In genomic region chr8:107172969-107173645, GRCm38 (mm10) we compare ENCODE assay signal across 19 mouse cellular contexts. TPM values are rescaled to one million over a fixed set of nuclear protein-coding genes. Genes with fewer than 3 reads are reported as not detected.
A peak's percentile ranks its signal among the peaks of the same experiment; 100 is the strongest.
DNase-seq lines count a peak whose midpoint lies in the region; ATAC-seq and TF ChIP-seq lines count a peak whose summit lies in the region.
"Had no signal": no experiment of that assay in that cellular context is flagged by ENCODE, and none has a peak within 500 bp of the region (broad histone marks: within the 10 kb centered on the region; RNA-seq: fewer than 3 reads in every experiment).

No protein-coding gene starts in this region.

- no peak overlapping the region for H3K4me3 ChIP-seq in gastrocnemius, adult 2 months
- no peak overlapping the region for H3K4me3 ChIP-seq in heart, embryonic 16.5 days (ENCODE audit: low read length)
- no peak overlapping the region for H3K4me3 ChIP-seq in hindbrain, embryonic 12.5 days
- H3K4me3 ChIP-seq in neural tube, embryonic 15.5 days (replicated peaks) = no peak overlapping the region
- H3K4me3 ChIP-seq: embryonic facial prominence, embryonic 13.5 days; layer of hippocampus, adult 2 months; limb, embryonic 15.5 days; midbrain, embryonic 12.5 days had no signal

- no peaks in the 10 kb centered on the region for H3K27me3 ChIP-seq in heart, embryonic 16.5 days (ENCODE audit: control insufficient read depth, insufficient read depth, low read length)
- H3K27me3 ChIP-seq in hindbrain, embryonic 12.5 days = no peaks in the 10 kb centered on the region
- no peaks in the 10 kb centered on the region for H3K27me3 ChIP-seq in neural tube, embryonic 15.5 days (replicated peaks)
- H3K27me3 ChIP-seq: embryonic facial prominence, embryonic 13.5 days; limb, embryonic 15.5 days; midbrain, embryonic 12.5 days had no signal

- no peak for TF ChIP-seq CTCF in gastrocnemius, adult 2 months (IDR thresholded peaks at IDR 0.05)

- DNase-seq in gastrocnemius, adult 2 months = no peak
- no peak for DNase-seq in gastrocnemius, postnatal 36 days
- DNase-seq in heart, postnatal 14 days = no peak
- no peak for DNase-seq in layer of hippocampus, adult 9-11 months
- DNase-seq: adrenal gland, postnatal 14 days; cerebellum, adult 11 months; kidney, adult 8-10 months; kidney, postnatal 14 days; right cerebral cortex, postnatal 4 days had no signal

- 69% methylated on average over 9 of the region's 9 CpGs for WGBS in heart, embryonic 16.5 days
- 75% methylated on average over 9 of the region's 9 CpGs for WGBS in hindbrain, embryonic 12.5 days
- 61% methylated on average over 9 of the region's 9 CpGs for WGBS in neural tube, embryonic 15.5 days

- H3K27ac ChIP-seq in gastrocnemius, adult 2 months = peak overlapping the region; percentile 35; the same call in 1 of the 2 replicates
- H3K27ac ChIP-seq in heart, embryonic 16.5 days (ENCODE audit: low read length) = peak overlapping the region; percentile 90
- peak overlapping the region; percentile 46; the same call in 1 of the 2 replicates for H3K27ac ChIP-seq in hindbrain, embryonic 12.5 days
- peak overlapping the region; percentile 41 for H3K27ac ChIP-seq in neural tube, embryonic 15.5 days (replicated peaks)
- H3K27ac ChIP-seq: embryonic facial prominence, embryonic 13.5 days; layer of hippocampus, adult 2 months; limb, embryonic 15.5 days; midbrain, embryonic 12.5 days had no signal

- intact Hi-C loops in gastrocnemius, adult 2 months (cut with DNase I) = no loop called here
- intact Hi-C loops in gastrocnemius, postnatal 36 days (cut with DNase I) = no loop called here
- intact Hi-C loops in heart, postnatal 14 days (cut with DNase I) = loop anchor here (5.0 kb wide), 1 partner anchor 56 kb away; no protein-coding TSS in a partner anchor

- peaks cover 22% of the 10 kb centered on the region for H3K4me1 ChIP-seq in heart, embryonic 16.5 days (ENCODE audit: control insufficient read depth, insufficient read depth, low read length)
- H3K4me1 ChIP-seq in hindbrain, embryonic 12.5 days = peaks cover 10% of the 10 kb centered on the region
- H3K4me1 ChIP-seq in neural tube, embryonic 15.5 days = peaks cover 5% of the 10 kb centered on the region; the same call in 1 of the 2 replicates
- H3K4me1 ChIP-seq: embryonic facial prominence, embryonic 13.5 days; limb, embryonic 15.5 days; midbrain, embryonic 12.5 days had no signal

- no peak overlapping the region; the same call in 1 of the 2 replicates for H3K9ac ChIP-seq in heart, embryonic 16.5 days (ENCODE audit: low read length)
- H3K9ac ChIP-seq in hindbrain, embryonic 12.5 days = no peak overlapping the region
- H3K9ac ChIP-seq in neural tube, embryonic 15.5 days (replicated peaks) = no peak overlapping the region
- H3K9ac ChIP-seq: embryonic facial prominence, embryonic 13.5 days; limb, embryonic 15.5 days; midbrain, embryonic 12.5 days had no signal

- 0 out of 2 replicates have a peak, but pooled peaks have one; percentile 43 for ATAC-seq in heart, embryonic 16.5 days (replicated peaks; ENCODE audit: extremely low read depth, insufficient read depth, low FRiP score)
- no peak for ATAC-seq in hindbrain, embryonic 12.5 days (ENCODE audit: low FRiP score)
- ATAC-seq in neural tube, embryonic 15.5 days (ENCODE audit: low FRiP score) = no peak
- ATAC-seq: activated CD4-positive, CD25-positive, alpha-beta regulatory T cell, adult 4 months; CD4-positive, CD25-positive, alpha-beta regulatory T cell, adult 4 months; lung, postnatal 0 days had no signal

- no peak overlapping the region for H3K4me2 ChIP-seq in heart, embryonic 16.5 days (ENCODE audit: low read depth, low read length)
- H3K4me2 ChIP-seq in hindbrain, embryonic 12.5 days (replicated peaks) = no peak overlapping the region
- H3K4me2 ChIP-seq in neural tube, embryonic 15.5 days = no peak overlapping the region
- H3K4me2 ChIP-seq: embryonic facial prominence, embryonic 13.5 days; limb, embryonic 15.5 days; midbrain, embryonic 12.5 days had no signal

- H3K9me3 ChIP-seq in heart, embryonic 16.5 days (replicated peaks; ENCODE audit: control insufficient read depth, low read length) = peaks cover 3% of the 10 kb centered on the region
- H3K9me3 ChIP-seq in hindbrain, embryonic 12.5 days (replicated peaks) = peaks cover 2% of the 10 kb centered on the region; the same call in 1 of the 2 replicates
- 0 out of 2 replicates have a peak, but pooled peaks cover 1% of the 10 kb centered on the region for H3K9me3 ChIP-seq in neural tube, embryonic 15.5 days (replicated peaks)
- H3K9me3 ChIP-seq: embryonic facial prominence, embryonic 13.5 days; limb, embryonic 15.5 days; midbrain, embryonic 12.5 days had no signal

- peaks cover 42% of the 10 kb centered on the region for H3K36me3 ChIP-seq in heart, embryonic 16.5 days (ENCODE audit: control insufficient read depth, insufficient read depth)
- H3K36me3 ChIP-seq in hindbrain, embryonic 12.5 days = peaks cover 68% of the 10 kb centered on the region
- H3K36me3 ChIP-seq in neural tube, embryonic 15.5 days = peaks cover 57% of the 10 kb centered on the region

RNA-seq across cellular contexts. Expression of gene Cyb5b, which starts 22.7 kb away (rescaled TPM):
- total RNA-seq in gastrocnemius, adult 2 months (2021) = 10 to 100 TPM; 33.2 to 36.3 TPM
- 10 to 100 TPM; 29.6 to 30.8 TPM for total RNA-seq in gastrocnemius, postnatal 36 days (2021)
- polyA plus RNA-seq in heart, embryonic 16.5 days (2015; fragmentation: Nextera tagmentation; extraction: Ambion mirVana) = 54.3 and 54.9 TPM in 2 replicates
- 10 to 100 TPM; 35.0 to 39.5 TPM for total RNA-seq in heart, postnatal 14 days (2021)
- polyA plus RNA-seq in hindbrain, embryonic 12.5 days (2016; fragmentation: Nextera tagmentation; extraction: Ambion mirVana) = 130 and 142 TPM in 2 replicates
- 91.6 and 95.0 TPM in 2 replicates for polyA plus RNA-seq in neural tube, embryonic 15.5 days (2015; fragmentation: Nextera tagmentation; extraction: Ambion mirVana)

Comparison
In these comparisons a context has a peak if more than half of its experiments do, and no peak if none do; other contexts are left out.
1. H3K27ac ChIP-seq: peak in every context shown above with its lines; median percentile 90 in heart, embryonic 16.5 days; 46 in hindbrain, embryonic 12.5 days; 41 in neural tube, embryonic 15.5 days; 35 in gastrocnemius, adult 2 months.